Mouse (Mus musculus) spleen, postnatal 10 days (tissue): Measurements from ENCODE around the gene C1qtnf1.
A peak's percentile ranks its signal among the peaks of the same experiment; 100 is the strongest.

Source experiments
- DNase-seq, 2 experiments: peaks; one replicate each; pipeline ENCODE4 v3.0.0; 2021 to 2022; ENCODE audit warnings: low spot score in 2 of 2

The C1qtnf1 gene

GRCm38 (mm10) chr11:118410479-118410878 is 17.5 kb upstream of the C1qtnf1 start:
- DNase-seq, result no peak

- DNase-seq, result no peak
Observed at GRCm38 (mm10) chr11:118411271-118411670, 16.7 kb upstream of the C1qtnf1 start.

GRCm38 (mm10) chr11:118412601-118413000 is 15.4 kb upstream of the C1qtnf1 start:
- no peak for DNase-seq

- DNase-seq, result no peak
Observed at GRCm38 (mm10) chr11:118413055-118413454, 14.9 kb upstream of the C1qtnf1 start.

GRCm38 (mm10) chr11:118414270-118414669 is 13.7 kb upstream of the C1qtnf1 start:
- no peak for DNase-seq

GRCm38 (mm10) chr11:118415630-118416029 is 12.4 kb upstream of the C1qtnf1 start:
- no peak for DNase-seq

- no peak for DNase-seq
Observed at GRCm38 (mm10) chr11:118416046-118416445, 12.0 kb upstream of the C1qtnf1 start.

- no peak for DNase-seq
Observed at GRCm38 (mm10) chr11:118417496-118417895, 10.5 kb upstream of the C1qtnf1 start.

- DNase-seq, result no peak
Observed at GRCm38 (mm10) chr11:118418442-118418833, 9.6 kb upstream of the C1qtnf1 start.

GRCm38 (mm10) chr11:118418834-118419504 is 9.0 kb upstream of the C1qtnf1 start, which contains the start of gene Cant1:
Gene Cant1, minus strand, starts transcription at chr11:118419086.
- DNase-seq, result peak; percentile 92 to 98

GRCm38 (mm10) chr11:118420261-118420660 is 7.7 kb upstream of the C1qtnf1 start:
- DNase-seq, result no peak

GRCm38 (mm10) chr11:118423266-118423971 is 4.6 kb upstream of the C1qtnf1 start:
- DNase-seq, result peak; percentile 54 to 83

- DNase-seq, result no peak
Observed at GRCm38 (mm10) chr11:118424621-118425335, 3.2 kb upstream of the C1qtnf1 start.

- no peak for DNase-seq
Observed at GRCm38 (mm10) chr11:118426765-118427164, 1.2 kb upstream of the C1qtnf1 start.

- DNase-seq, result no peak
Observed at GRCm38 (mm10) chr11:118427266-118427779, 680 bp upstream of the C1qtnf1 start.

- no peak for DNase-seq
Observed at GRCm38 (mm10) chr11:118428460-118428868, 461 bp downstream of the C1qtnf1 start.

- no peak for DNase-seq
Observed at GRCm38 (mm10) chr11:118428944-118429709, 1.1 kb downstream of the C1qtnf1 start.

- DNase-seq, result no peak
Observed at GRCm38 (mm10) chr11:118430291-118430885, 2.4 kb downstream of the C1qtnf1 start.

- no peak for DNase-seq
Observed at GRCm38 (mm10) chr11:118431100-118431948, 3.3 kb downstream of the C1qtnf1 start.

- DNase-seq, result no peak
Observed at GRCm38 (mm10) chr11:118433398-118433868, 5.4 kb downstream of the C1qtnf1 start.
